Mouse (Mus musculus) stomach, postnatal 0 days (tissue): Measurements from ENCODE around the gene Myo10. TPM values are rescaled to one million over a fixed set of nuclear protein-coding genes. Genes with fewer than 3 reads are reported as not detected.

Experiments
- ATAC-seq: fragments of 200-750 bp; cut with Nextera tagmentation; 2 replicates; pipeline ENCODE4 v1.8.0; 2017; ENCODE audit not compliant: low FRiP score, low TSS enrichment
- DNase-seq: peaks from one replicate; pipeline ENCODE4 v3.0.0-alpha.2; 2016; ENCODE audit warnings: low spot score
- H3K27ac ChIP-seq: fragments of 300-500 bp; sonication (generic); replicated peaks from 2 replicates; pipeline ENCODE4 v1.5.1; 2014; ENCODE audit warnings: mild to moderate bottlenecking, control low read depth
- H3K27me3 ChIP-seq: fragments of 300-500 bp; sonication (generic); 2 replicates; pipeline ENCODE4 v1.6.1; 2014; ENCODE audit warnings: low read length; ENCODE audit not compliant: control insufficient read depth, insufficient read depth
- H3K36me3 ChIP-seq: fragments of 300-500 bp; sonication (generic); 2 replicates; pipeline ENCODE4 v1.6.1; 2014; ENCODE audit warnings: low read length, mixed read lengths; ENCODE audit not compliant: control insufficient read depth, insufficient read depth
- H3K4me1 ChIP-seq: fragments of 300-500 bp; sonication (generic); replicated peaks from 2 replicates; pipeline ENCODE4 v1.6.1; 2014; ENCODE audit warnings: antibody characterized with exemption; ENCODE audit not compliant: control insufficient read depth, insufficient read depth
- H3K4me2 ChIP-seq: fragments of 300-500 bp; sonication (generic); replicated peaks from 2 replicates; pipeline ENCODE4 v1.6.1; 2014; ENCODE audit warnings: low read depth, mild to moderate bottlenecking, control low read depth, moderate library complexity
- H3K4me3 ChIP-seq: fragments of 300-500 bp; sonication (generic); 2 replicates; pipeline ENCODE4 v1.5.1; 2014; ENCODE audit warnings: low read depth, low read length, control low read depth
- H3K9ac ChIP-seq: fragments of 300-500 bp; sonication (generic); 2 replicates; pipeline ENCODE4 v1.6.1; 2014; ENCODE audit warnings: mild to moderate bottlenecking, low read length, control low read depth, mixed read lengths
- H3K9me3 ChIP-seq: fragments of 300-500 bp; sonication (generic); 2 replicates; pipeline ENCODE4 v1.6.1; 2016; ENCODE audit warnings: low read length; ENCODE audit not compliant: control insufficient read depth
- CTCF ChIP-seq: IDR thresholded peaks from 2 replicates; pipeline ENCODE4 v1.5.1; 2016; ENCODE audit warnings: antibody characterized with exemption, low read depth, mild to moderate bottlenecking, moderate library complexity
- EP300 ChIP-seq: optimal IDR thresholded peaks from 2 replicates; pipeline ENCODE3; 2016; ENCODE audit warnings: antibody characterized with exemption
- WGBS: fragments of 180-500 bp; shearing (Covaris S2); extraction: QIAGEN DNeasy Blood & Tissue Kit; methylation state at CpG from one replicate; pipeline ENCODE4 v1.1.7; 2014; 5-methylcytosine and 5-hydroxymethylcytosine counted together
- polyA plus RNA-seq: library from polyadenylated mRNA; unstranded; fragments of >200 nt; fragmentation: Nextera tagmentation; extraction: Ambion mirVana; gene quantifications from 2 replicates; pipeline ENCODE4 v1.2.1, GENCODE M21; 2015

The Myo10 gene
- polyA plus RNA-seq, 1 experiment from 2014 or later: 15.8 TPM

DNA sequence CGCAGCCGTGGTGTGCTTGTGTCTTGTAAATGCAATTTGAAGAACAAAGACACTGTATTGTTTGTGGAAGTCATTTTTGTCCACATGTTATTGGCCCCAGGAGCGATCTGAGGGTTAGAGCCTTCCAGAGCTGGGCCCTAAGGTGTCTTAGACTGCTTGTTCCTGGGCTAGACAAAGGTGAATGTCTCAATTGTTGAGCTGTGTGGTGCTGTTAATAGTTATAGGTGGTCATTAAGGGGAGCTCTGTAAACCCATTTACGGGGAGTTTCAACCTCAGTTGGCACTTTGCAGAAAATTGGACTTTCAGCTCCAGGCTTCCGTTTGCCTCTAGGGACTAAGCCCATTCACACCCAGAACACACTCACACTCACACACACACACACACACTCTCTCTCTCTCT lies 31.4 kb downstream of the Myo10 start:
- H3K36me3 ChIP-seq: no peaks in the 10 kb centered on the region
- no peak overlapping the region for H3K9ac ChIP-seq
- H3K27me3 ChIP-seq: no peaks in the 10 kb centered on the region
- no peaks in the 10 kb centered on the region; the same call in 1 of the 2 replicates for H3K4me1 ChIP-seq
- no peak for ATAC-seq
- DNase-seq: no peak
- no peak overlapping the region for H3K27ac ChIP-seq
- WGBS: 77% methylated on average over 5 of the region's 5 CpGs
- no peak for TF ChIP-seq CTCF
- no peak for TF ChIP-seq EP300
- H3K9me3 ChIP-seq: no peaks in the 10 kb centered on the region
- no peak overlapping the region for H3K4me3 ChIP-seq
- H3K4me2 ChIP-seq: no peak overlapping the region

DNA sequence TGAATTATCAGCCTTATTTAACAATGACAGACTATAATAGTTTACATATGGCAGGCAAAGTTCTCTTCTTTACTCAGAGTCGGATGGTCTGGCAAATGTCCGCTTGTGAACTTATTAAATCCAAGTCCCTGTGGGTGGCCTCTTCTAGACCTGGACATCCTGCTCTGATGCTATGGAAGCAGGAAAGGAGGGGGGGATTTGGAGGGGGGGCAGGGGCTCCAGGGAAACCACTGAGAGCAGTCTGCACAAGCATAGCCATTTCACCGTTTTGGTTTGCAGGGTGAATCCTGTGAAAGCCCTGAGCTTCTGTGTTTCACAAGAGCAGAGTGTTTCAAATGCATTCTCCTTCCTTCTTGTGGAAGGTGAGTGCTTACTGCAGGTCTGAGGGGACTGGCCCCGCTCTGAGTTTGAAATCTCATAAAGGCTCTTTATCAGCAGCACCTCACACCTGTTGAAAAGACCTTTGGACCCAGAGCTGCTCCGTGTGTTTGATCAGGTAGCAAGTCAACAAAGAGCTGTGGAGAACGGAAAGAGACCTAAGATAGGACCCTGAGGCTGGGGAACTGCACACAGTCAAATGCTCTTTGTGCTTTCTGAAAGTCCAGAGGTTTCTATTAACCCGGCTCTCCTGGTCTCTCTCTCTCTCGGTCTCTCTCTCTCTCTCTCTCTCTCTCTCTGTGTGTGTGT lies 40.7 kb downstream of the Myo10 start:
- no peak overlapping the region for H3K9ac ChIP-seq
- H3K27me3 ChIP-seq: no peaks in the 10 kb centered on the region
- no peaks in the 10 kb centered on the region for H3K4me1 ChIP-seq
- H3K36me3 ChIP-seq: 0 out of 2 replicates have a peak, but pooled peaks cover 3% of the 10 kb centered on the region
- TF ChIP-seq CTCF: no peak
- no peak for TF ChIP-seq EP300
- peak overlapping the region; percentile 82 for H3K27ac ChIP-seq
- H3K9me3 ChIP-seq: no peaks in the 10 kb centered on the region
- DNase-seq (peak; percentile 85), ATAC-seq (peak; percentile 97)
- H3K4me3 ChIP-seq: no peak overlapping the region
- 0 out of 2 replicates have a peak overlapping the region, but pooled peaks have one; percentile 23 for H3K4me2 ChIP-seq
- WGBS: 16% methylated on average over 8 of the region's 8 CpGs

DNA sequence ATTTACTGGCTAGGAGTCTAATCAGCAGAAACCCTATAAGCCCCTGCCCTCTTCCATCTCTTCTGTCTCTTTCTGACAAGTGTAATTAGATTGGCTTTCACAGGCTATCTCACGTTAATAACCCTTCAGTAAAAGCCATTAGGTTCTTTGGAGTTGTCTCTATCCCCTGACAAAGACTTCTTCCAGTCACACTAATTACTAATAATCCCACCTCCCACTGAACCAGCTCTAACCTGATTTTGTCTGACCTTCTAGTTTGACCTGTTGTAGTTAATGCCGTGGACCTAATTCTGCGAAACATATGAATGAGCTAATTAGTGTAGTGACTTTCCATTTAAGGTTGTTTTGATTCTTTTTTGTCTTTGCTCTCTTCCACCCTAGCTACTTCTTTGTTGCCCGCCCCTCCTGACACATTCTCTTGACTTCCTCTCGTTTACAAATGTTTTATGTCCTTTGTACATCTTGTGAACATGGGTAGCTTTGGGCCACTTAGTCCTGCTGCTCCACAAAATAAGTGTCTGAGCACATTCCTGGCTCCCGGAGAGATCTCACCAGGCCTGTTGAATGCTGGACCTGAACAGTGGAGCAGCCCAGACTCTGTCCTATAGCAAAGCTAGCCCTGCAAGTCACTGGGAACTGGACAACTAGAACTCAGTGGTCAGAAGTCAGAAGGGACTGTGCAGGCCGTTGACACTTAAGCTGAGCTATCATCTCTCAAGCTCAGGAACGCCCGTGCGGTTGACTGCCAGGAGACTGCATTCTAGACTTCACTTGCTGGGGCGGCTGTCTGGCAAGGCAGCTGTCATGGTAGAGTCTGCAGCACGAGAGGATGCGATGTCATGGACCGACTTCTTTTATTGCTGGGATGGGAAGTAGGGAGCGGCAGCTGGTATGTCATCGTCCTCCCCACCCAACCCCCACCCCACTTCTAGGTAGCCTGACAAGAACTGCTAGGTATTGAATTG lies 47.2 kb downstream of the Myo10 start:
- Histone ChIP-seq H3K36me3 (0 out of 2 replicates have a peak, but pooled peaks cover 4% of the 10 kb centered on the region), H3K9ac (no peak overlapping the region), H3K4me2 (no peak overlapping the region), H3K9me3 (no peaks in the 10 kb centered on the region), H3K4me1 (0 out of 2 replicates have a peak, but pooled peaks cover 2% of the 10 kb centered on the region), H3K27ac (no peak overlapping the region), H3K4me3 (no peak overlapping the region), H3K27me3 (no peaks in the 10 kb centered on the region)
- ATAC-seq (no peak), DNase-seq (no peak)
- 59% methylated on average over 16 of the region's 16 CpGs for WGBS
- TF ChIP-seq EP300 (no peak), CTCF (no peak)

DNA sequence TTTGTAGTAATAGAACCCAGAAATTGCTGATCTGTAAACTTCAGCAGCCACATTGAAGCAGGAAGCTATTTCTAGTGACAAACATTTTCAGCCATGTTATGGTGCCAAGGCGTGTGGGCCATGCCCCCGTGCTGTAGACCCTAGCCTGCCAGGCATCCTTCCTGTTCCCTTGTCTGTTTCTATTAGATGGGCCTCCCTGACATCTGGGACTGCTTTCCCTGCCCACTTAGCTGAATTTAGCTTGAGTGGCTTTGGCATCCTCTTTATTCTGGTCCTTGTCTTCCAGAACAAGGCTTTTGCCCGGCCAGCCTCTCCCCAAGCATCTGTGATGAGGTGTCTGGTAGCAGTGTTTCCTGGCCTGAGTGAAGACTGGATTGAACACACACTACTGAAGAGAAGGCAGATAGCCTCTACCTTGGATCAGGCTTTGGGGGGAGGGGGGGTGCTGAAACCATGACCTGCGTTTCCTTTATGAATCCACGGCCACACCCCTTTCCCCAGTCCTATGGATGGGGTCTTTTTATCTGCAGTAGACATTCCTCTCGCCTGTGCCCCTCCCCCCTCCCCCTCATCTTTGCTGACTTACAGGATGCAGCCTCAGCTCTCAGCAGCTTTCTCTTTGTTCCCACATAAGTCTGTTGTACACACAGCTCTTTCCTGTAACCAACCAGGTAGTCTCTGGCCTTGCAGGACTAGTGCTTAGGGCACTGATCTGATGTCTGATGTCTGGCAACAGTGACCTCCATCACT lies 51.1 kb downstream of the Myo10 start:
- WGBS: 47% methylated on average over 6 of the region's 6 CpGs
- Histone ChIP-seq H3K4me3 (no peak overlapping the region), H3K27ac (no peak overlapping the region), H3K4me2 (no peak overlapping the region), H3K4me1 (peaks cover 6% of the 10 kb centered on the region), H3K36me3 (no peaks in the 10 kb centered on the region), H3K27me3 (no peaks in the 10 kb centered on the region), H3K9me3 (no peaks in the 10 kb centered on the region), H3K9ac (no peak overlapping the region)
- TF ChIP-seq EP300: no peak
- TF ChIP-seq CTCF: no peak
- DNase-seq: no peak
- ATAC-seq: no peak

DNA sequence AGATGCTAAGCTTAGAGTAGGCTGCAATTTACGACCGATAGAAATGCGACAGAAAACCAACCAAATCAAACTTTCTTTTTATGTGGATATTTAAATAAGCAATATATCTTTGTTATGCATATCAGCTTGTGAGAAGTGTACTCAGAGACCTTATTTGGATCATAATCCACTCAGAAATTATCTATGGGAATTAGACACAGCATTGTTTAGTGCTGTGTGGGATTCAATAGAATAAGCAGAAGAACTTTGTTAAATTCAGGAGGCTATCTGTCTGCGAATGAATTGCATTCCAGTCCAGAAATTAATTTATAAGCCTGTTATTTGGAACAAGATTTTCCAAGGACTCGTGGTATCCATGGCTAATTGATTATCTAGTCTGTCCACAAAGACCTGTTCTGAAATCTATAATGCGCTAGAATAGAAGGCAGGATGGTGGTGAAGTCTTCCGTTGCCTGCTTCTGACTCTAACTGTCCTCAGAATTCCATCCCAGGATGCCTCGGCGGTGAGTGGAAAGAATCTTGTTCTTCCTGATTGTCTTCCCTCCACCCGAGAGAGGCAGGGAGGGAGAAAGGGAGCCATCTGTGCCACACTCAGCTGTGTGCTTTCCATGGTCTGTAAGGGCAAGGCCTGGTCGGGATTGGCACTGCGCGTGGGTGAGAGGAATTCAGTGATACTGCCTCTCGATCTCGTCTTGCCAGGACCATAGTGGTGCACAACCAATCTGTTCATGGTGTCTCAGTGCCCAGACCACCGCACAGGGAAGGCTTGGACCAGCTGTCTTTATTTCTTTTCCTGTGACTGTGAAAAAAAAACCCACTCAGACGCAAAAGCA lies 52.0 kb downstream of the Myo10 start:
- peaks cover 12% of the 10 kb centered on the region for H3K4me1 ChIP-seq
- ATAC-seq: no peak

More for the DNA sequence above, 52.0 kb downstream of the Myo10 start:
- no peaks in the 10 kb centered on the region for H3K27me3 ChIP-seq
- DNase-seq: no peak
- TF ChIP-seq EP300 (no peak), CTCF (no peak)
- no peak overlapping the region for H3K27ac ChIP-seq
- 87% methylated on average over 17 of the region's 17 CpGs for WGBS
- H3K9ac ChIP-seq: no peak overlapping the region
- no peaks in the 10 kb centered on the region for H3K36me3 ChIP-seq
- H3K4me3 ChIP-seq: no peak overlapping the region
- no peak overlapping the region for H3K4me2 ChIP-seq
- H3K9me3 ChIP-seq: no peaks in the 10 kb centered on the region
